Mouse (Mus musculus): ENCODE results near the gene Nsdhl.

Gene Nsdhl

GRCm38 (mm10) chrX:72917884-72918681 is at the start of gene Nsdhl, which contains the start of gene Cetn2:
Gene Nsdhl (plus strand): TSS chrX:72918557.
Gene Cetn2 (minus strand): TSS chrX:72918411.
- peak; percentile 87 for DNase-seq (ENCODE audit: low spot score)

DNA sequence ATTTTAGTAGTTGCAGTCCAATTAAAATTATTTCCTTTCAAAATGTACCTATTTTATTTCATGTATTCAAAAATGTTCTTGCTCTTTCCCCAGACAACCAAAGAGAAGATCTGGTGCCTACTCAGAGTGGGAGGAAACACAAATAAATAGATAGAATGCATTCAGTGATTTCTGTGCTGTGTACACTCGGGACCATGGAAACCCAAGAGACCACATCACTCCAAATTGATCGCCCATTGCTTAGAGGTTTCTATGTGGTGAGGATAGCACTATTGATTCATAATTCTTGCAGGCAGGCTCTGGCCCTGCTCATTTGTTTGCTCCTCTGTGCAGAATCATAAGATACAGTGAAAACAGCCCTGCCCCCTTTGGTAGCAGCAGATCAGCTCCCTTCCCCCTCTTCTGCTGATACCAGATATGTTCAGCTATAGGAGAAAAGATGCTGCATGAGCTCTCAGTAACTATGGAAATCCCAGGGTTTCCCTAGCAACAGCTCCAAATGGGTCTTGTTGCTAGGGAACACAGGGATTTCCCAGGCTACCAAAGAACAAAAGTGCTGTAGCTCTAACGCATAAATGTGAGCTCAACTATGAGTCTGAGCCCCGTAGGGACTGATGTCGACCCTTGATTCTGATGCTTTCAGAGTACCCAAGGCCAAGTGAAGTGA is 22.8 kb upstream of the Nsdhl start:
- no peak for DNase-seq (ENCODE audit: low spot score)

GRCm38 (mm10) chrX:72896055-72896437 is 22.3 kb upstream of the Nsdhl start:
- DNase-seq (ENCODE audit: low spot score): no peak

GRCm38 (mm10) chrX:72902530-72902929 is 15.8 kb upstream of the Nsdhl start:
- DNase-seq (ENCODE audit: low spot score): no peak

- no peak for DNase-seq (ENCODE audit: low spot score)
Observed at GRCm38 (mm10) chrX:72907619-72908403, 10.5 kb upstream of the Nsdhl start.

GRCm38 (mm10) chrX:72908404-72908741 is 10.0 kb upstream of the Nsdhl start:
- DNase-seq (ENCODE audit: low spot score): no peak

DNA sequence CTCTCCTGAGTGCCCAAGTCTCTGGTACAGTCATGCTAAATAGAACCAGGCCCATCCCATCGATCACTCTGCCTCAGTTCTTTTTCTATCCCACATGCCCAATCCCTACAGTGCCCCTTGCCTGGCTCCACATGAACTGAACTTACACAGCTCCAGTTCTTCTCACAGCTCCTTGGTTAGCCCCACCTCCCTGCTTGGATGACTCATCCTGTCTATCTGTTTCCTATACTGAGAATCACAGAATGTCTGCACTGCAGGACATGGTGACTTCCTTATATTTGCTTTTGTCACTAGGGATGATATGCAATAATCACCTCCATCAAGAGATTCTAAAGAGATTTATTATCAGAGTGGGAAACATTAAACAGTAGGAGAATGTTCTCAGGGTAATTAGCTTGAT is 6.7 kb upstream of the Nsdhl start:
- no peak for DNase-seq (ENCODE audit: low spot score)

GRCm38 (mm10) chrX:72918682-72919059 is 314 bp downstream of the Nsdhl start:
- DNase-seq (ENCODE audit: low spot score): no peak

- DNase-seq (ENCODE audit: low spot score): no peak
Observed at GRCm38 (mm10) chrX:72921391-72921790, 3.0 kb downstream of the Nsdhl start.

DNA sequence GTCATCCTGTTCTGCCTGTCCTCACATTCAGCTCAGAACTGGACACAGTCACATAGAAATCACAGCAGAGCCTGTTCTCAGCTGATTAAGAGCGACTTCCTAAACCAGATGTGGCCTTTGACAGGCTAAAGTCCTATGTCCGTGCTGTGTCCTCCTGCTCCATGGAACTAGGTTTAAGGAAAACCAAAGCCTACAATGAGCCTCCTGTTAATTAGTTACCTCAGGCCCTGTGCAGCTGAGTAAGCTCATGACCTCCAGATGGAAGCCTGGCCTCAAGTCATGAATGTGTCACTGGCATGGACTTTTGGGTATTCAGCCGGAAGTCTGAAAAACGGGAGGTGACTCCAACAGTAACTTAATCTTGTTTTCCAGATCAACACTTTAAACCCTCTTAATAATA is 35.1 kb downstream of the Nsdhl start:
- DNase-seq (ENCODE audit: low spot score): no peak

GRCm38 (mm10) chrX:72956486-72956885 is 38.1 kb downstream of the Nsdhl start:
- DNase-seq (ENCODE audit: low spot score): no peak

- peak; percentile 25 for DNase-seq (ENCODE audit: low spot score)
Observed at GRCm38 (mm10) chrX:72960431-72960830, 42.1 kb downstream of the Nsdhl start.

DNA sequence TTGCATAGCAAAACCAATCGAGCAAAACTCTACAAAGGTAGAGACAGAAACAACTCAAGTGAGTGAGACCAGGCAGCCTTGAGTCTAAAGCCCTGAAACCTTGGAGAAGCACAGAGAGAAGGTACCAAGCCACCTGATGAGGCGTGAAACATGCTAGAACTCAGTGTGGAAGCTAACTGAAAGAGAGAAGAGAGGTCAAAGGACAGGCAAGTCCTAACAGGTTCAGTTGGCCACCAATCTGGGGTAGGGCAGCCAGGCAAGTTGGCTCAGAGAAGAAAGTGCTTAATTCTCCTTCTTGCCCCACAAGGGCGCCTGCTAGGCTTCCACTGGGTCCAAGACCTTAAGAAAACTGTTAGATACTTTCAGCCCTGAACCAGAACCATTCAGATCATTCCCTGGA is 43.2 kb downstream of the Nsdhl start:
- DNase-seq (ENCODE audit: low spot score): no peak

GRCm38 (mm10) chrX:72962743-72963142 is 44.4 kb downstream of the Nsdhl start:
- no peak for DNase-seq (ENCODE audit: low spot score)

DNA sequence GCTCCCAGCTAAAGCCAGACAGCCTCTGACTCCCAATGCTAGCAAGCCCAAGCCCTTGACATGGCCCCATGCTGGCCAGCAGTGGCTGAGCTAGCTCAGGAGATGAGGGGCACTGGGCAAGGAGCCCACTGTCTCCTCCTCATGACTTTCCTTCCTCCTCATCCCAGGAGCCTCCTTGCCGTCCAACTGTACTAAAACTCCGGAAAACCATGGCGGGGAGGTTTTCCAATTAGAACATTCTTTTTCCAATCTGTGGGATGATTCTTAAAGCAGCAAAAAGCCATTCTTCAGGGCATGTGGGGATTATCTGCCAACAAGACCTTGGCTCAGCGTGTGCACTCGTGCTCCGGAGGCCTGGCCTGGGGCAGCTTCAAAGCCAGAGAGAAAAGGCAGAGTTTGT is 64.5 kb downstream of the Nsdhl start:
- no peak for DNase-seq (ENCODE audit: low spot score)

DNA sequence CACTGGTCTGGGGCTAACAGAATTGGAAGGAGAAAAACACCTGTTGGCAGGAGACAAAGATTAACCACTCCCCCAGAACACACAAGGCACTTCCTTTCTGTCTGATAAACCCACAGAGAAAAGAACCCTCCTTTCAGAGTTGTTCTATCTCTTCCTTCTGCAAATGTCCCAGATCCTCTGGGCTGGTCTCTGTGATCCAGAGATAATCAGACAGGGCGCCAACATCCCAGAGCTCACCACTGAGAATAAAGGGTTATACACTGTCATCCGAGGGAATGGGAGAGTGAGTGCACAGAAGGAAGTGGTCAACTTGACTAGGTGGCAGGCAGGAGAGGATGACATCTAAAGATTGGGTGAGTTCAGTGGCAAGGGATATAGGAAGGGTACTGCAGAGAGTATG is 67.2 kb downstream of the Nsdhl start:
- no peak for DNase-seq (ENCODE audit: low spot score)

- DNase-seq (ENCODE audit: low spot score): peak; percentile 67
Observed at GRCm38 (mm10) chrX:72986841-72987519, 68.6 kb downstream of the Nsdhl start, which contains the start of gene Zfp185. Gene Zfp185 (plus strand): TSS chrX:72987339.

DNA sequence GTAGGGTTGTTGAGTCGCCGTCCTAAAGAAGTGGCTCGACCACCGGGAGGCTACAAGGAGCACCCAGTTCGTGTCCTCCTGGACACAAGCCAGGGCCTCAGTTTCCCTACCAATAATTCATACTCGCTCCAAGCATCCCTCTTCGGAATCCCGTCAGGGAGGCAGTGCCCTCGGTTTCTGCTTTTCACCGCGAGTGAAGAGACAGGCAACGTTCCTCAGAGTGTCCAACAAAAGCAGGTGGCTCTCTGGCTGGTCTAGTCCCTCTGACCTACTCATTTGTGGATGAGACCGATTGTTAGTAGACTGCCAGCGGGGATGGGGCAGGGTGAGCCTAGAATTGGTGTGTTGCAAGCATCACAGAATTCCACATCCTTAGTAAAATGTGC is 69.2 kb downstream of the Nsdhl start:
- no peak for DNase-seq (ENCODE audit: low spot score)

DNA sequence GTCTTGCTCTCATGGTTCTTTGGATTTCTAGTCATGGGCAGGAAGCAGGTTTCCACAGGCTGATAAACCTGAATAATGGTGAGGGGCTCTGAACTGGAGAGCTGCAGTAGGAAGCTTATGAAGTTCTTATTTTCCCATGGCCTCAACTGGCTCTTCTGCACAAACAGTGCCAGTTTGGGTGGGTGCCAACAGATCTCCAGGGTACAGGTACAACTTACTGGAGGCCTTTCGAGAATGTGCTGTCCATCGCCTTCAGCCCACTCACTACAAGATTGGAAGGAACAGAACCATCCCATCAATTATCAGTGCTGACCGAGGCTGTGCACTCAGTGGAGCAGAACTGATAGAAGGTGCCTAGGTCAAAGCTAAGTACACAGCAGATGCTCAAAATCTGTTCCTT is 70.1 kb downstream of the Nsdhl start:
- peak; percentile 7 for DNase-seq (ENCODE audit: low spot score)

DNA sequence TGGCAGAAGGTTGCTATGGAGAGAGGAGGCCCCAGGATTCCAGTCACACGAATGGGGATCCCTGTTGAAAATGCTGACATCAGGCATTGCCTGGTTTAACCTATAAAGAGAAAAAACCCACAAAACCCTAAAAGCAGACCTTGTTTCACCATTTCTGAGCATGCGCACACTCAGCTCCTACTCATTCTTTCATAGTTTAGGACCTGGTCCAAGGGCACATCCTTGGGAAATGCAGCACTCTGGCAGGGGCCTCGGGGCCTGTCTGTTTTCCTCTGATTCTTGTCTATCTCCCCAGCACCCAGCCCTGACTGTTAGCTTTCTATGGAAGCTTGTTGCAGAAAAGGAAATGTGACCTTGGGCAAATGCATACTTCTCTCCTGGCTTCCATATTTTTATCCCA is 72.2 kb downstream of the Nsdhl start:
- no peak for DNase-seq (ENCODE audit: low spot score)

- no peak for DNase-seq (ENCODE audit: low spot score)
Observed at GRCm38 (mm10) chrX:72992291-72992919, 74.0 kb downstream of the Nsdhl start.

- DNase-seq (ENCODE audit: low spot score): no peak
Observed at GRCm38 (mm10) chrX:72995542-72995941, 77.2 kb downstream of the Nsdhl start.

Measured in urinary bladder, postnatal 14 days (tissue).